Mouse (Mus musculus) MEL (cell line): ENCODE measurements around the gene Aff4.

Experiments used
- CHD1 ChIP-seq: IDR thresholded peaks from 2 replicates; pipeline ENCODE4 v1.6.1; 2012; ENCODE audit warnings: low read depth, mild to moderate bottlenecking, inconsistent platforms, low read length, improper control_type of control experiment
- CTCF ChIP-seq, 3 experiments: IDR thresholded peaks in 2 of 3; conservative IDR thresholded peaks in 1 of 3; 2 replicates each; pipeline ENCODE4 v1.5.1; 2011 to 2012; ENCODE audit warnings: low read length in 3 of 3, low read depth in 2 of 3, mild to moderate bottlenecking in 2 of 3, improper control_type of control experiment in 1 of 3, inconsistent platforms in 1 of 3, mixed read lengths in 1 of 3, moderate library complexity in 1 of 3; ENCODE audit not compliant: control insufficient read depth in 1 of 3, insufficient read depth in 1 of 3, poor library complexity in 1 of 3, severe bottlenecking in 1 of 3
- MYC ChIP-seq: IDR thresholded peaks from 2 replicates; pipeline ENCODE4 v1.6.1; 2011; ENCODE audit warnings: low read depth, mild to moderate bottlenecking, low read length, improper control_type of control experiment, moderate library complexity
- NELFE ChIP-seq: IDR thresholded peaks from 2 replicates; pipeline ENCODE4 v1.6.1; 2011; ENCODE audit warnings: low read depth, low read length, improper control_type of control experiment
- POLR2A ChIP-seq, 2 experiments: IDR thresholded peaks; 2 replicates each; pipeline ENCODE4 v1.6.1; 2011 to 2012; ENCODE audit warnings: low read length in 2 of 2, mild to moderate bottlenecking in 2 of 2, control low read depth in 1 of 2, improper control_type of control experiment in 1 of 2, low read depth in 1 of 2, moderate library complexity in 1 of 2; ENCODE audit not compliant: control insufficient read depth in 1 of 2, insufficient read depth in 1 of 2, poor library complexity in 1 of 2

DNA sequence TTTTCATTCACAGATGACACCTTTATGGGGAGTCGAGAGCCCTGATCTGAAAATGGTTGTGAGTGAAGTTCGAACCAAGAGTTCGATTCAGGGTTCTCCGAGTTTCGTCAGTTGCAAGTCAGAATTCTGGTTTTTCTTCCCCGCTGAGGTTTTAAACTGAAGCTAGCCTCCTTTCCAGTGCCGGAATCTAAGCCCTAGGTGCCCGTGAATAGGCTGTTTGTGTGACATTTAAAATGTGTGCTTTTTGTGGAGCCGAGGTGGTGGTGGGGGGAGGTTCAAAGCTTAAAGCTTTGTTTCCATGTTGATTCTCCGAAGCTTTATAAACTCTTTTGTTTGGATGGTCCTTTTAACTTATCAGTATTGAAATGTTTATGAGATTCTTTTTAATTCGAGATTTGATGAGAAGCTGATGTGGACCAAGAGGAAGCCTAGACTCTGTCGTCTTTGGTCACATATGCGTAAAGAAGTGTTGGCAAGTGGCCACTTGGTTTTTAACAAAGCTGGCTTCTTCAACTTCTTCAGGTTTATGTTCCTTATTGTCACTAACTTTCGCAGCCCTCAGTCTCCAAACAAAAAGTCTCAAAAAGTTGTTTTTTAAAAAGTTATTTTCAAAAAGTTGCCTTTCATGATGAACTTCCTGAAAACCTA, 1.4 kb downstream of the Aff4 start:
- TF ChIP-seq CHD1, result no peak
- peak in 1 of 2 experiments; percentile 32; a peak in 1 of 4 replicates for TF ChIP-seq POLR2A (IDR thresholded peaks at IDR 0.05; ENCODE audit: control insufficient read depth in 1 of 2, insufficient read depth in 1 of 2, low read depth in 1 of 2, low read length in 2 of 2, poor library complexity in 1 of 2)
- TF ChIP-seq CTCF (IDR thresholded peaks at IDR 0.05 in 2 of 3, conservative IDR thresholded peaks at IDR 0.05 in 1 of 3; ENCODE audit: control insufficient read depth in 1 of 3, insufficient read depth in 1 of 3, low read depth in 2 of 3, low read length in 3 of 3, poor library complexity in 1 of 3, severe bottlenecking in 1 of 3), result no peak
- no peak for TF ChIP-seq MYC
- no peak for TF ChIP-seq NELFE
